9 mouse cellular contexts compared by ENCODE assay signal in genomic region chr13:94205234-94205633, GRCm38 (mm10).
DNase-seq lines count a peak whose midpoint lies in the region; ATAC-seq lines count a peak whose summit lies in the region.
"Had no signal": no experiment of that assay in that cellular context is flagged by ENCODE, and none has a peak within 500 bp of the region (broad histone marks: within the 10 kb centered on the region; RNA-seq: fewer than 3 reads in every experiment).

No protein-coding gene starts in this region.

- no peak overlapping the region for H3K9ac ChIP-seq in liver, embryonic 11.5 days (ENCODE audit: low read depth, low read length)
- H3K9ac ChIP-seq in hindbrain, embryonic 13.5 days: no peak overlapping the region
- no peak overlapping the region for H3K9ac ChIP-seq in liver, embryonic 12.5 days
- H3K9ac ChIP-seq in neural tube, embryonic 11.5 days (ENCODE audit: low read length): no peak overlapping the region
- H3K9ac ChIP-seq: embryonic facial prominence, embryonic 15.5 days had no signal

- no peak overlapping the region for H3K4me3 ChIP-seq in liver, embryonic 11.5 days (ENCODE audit: low read depth, low read length)
- no peak overlapping the region for H3K4me3 ChIP-seq in hindbrain, embryonic 13.5 days
- H3K4me3 ChIP-seq in liver, embryonic 12.5 days: no peak overlapping the region
- no peak overlapping the region for H3K4me3 ChIP-seq in neural tube, embryonic 11.5 days (ENCODE audit: low read depth, low read length)
- H3K4me3 ChIP-seq: embryonic facial prominence, embryonic 15.5 days had no signal

- H3K27ac ChIP-seq in liver, embryonic 11.5 days (ENCODE audit: low read depth, low read length): no peak overlapping the region
- H3K27ac ChIP-seq in hindbrain, embryonic 13.5 days: no peak overlapping the region
- no peak overlapping the region for H3K27ac ChIP-seq in liver, embryonic 12.5 days
- H3K27ac ChIP-seq in neural tube, embryonic 11.5 days (ENCODE audit: low read depth, low read length): no peak overlapping the region
- H3K27ac ChIP-seq: embryonic facial prominence, embryonic 15.5 days had no signal

- peak; percentile 35 for DNase-seq in liver
- no peak for DNase-seq in liver, embryonic 11.5 days (ENCODE audit: low spot score)
- DNase-seq in adrenal gland, adult 2 months: peak; percentile 47
- DNase-seq in embryo, embryonic 10.5 days (ENCODE audit: low spot score): peak; percentile 85
- DNase-seq in neural tube, embryonic 11.5 days (ENCODE audit: low spot score): peak; percentile 46
- no peak for DNase-seq in T-cell, adult 2 months (ENCODE audit: low spot score)

- H3K27me3 ChIP-seq in liver, embryonic 11.5 days (replicated peaks; ENCODE audit: control insufficient read depth, insufficient read depth, low read length): no peaks in the 10 kb centered on the region
- H3K27me3 ChIP-seq in hindbrain, embryonic 13.5 days: no peaks in the 10 kb centered on the region
- no peaks in the 10 kb centered on the region for H3K27me3 ChIP-seq in liver, embryonic 12.5 days (replicated peaks)
- no peaks in the 10 kb centered on the region for H3K27me3 ChIP-seq in neural tube, embryonic 11.5 days (ENCODE audit: control insufficient read depth, insufficient read depth, low read length)
- H3K27me3 ChIP-seq: embryonic facial prominence, embryonic 15.5 days had no signal

- 0 out of 2 replicates have a peak, but pooled peaks cover 2% of the 10 kb centered on the region for H3K9me3 ChIP-seq in liver, embryonic 11.5 days (ENCODE audit: control insufficient read depth, low read length)
- peaks cover 6% of the 10 kb centered on the region for H3K9me3 ChIP-seq in hindbrain, embryonic 13.5 days
- no peaks in the 10 kb centered on the region for H3K9me3 ChIP-seq in liver, embryonic 12.5 days (replicated peaks)
- peaks cover 3% of the 10 kb centered on the region; the same call in 1 of the 2 replicates for H3K9me3 ChIP-seq in neural tube, embryonic 11.5 days (ENCODE audit: control insufficient read depth, low read length)
- H3K9me3 ChIP-seq: embryonic facial prominence, embryonic 15.5 days had no signal

- no peak overlapping the region for H3K4me2 ChIP-seq in liver, embryonic 11.5 days
- H3K4me2 ChIP-seq in hindbrain, embryonic 13.5 days: no peak overlapping the region
- no peak overlapping the region for H3K4me2 ChIP-seq in liver, embryonic 12.5 days
- H3K4me2 ChIP-seq in neural tube, embryonic 11.5 days (ENCODE audit: low read depth): no peak overlapping the region
- H3K4me2 ChIP-seq: embryonic facial prominence, embryonic 15.5 days had no signal

- WGBS in liver, embryonic 11.5 days: 13% methylated on average over 6 of the region's 6 CpGs
- WGBS in hindbrain, embryonic 13.5 days: 9% methylated on average over 6 of the region's 6 CpGs
- WGBS in liver, embryonic 12.5 days (ENCODE audit: insufficient replicate concordance): 8% methylated on average over 6 of the region's 6 CpGs
- WGBS in neural tube, embryonic 11.5 days: 20% methylated on average over 6 of the region's 6 CpGs

- H3K4me1 ChIP-seq in liver, embryonic 11.5 days (replicated peaks; ENCODE audit: control insufficient read depth, insufficient read depth, low read length): no peaks in the 10 kb centered on the region; the same call in 1 of the 2 replicates
- no peaks in the 10 kb centered on the region for H3K4me1 ChIP-seq in hindbrain, embryonic 13.5 days (replicated peaks)
- no peaks in the 10 kb centered on the region for H3K4me1 ChIP-seq in liver, embryonic 12.5 days
- H3K4me1 ChIP-seq in neural tube, embryonic 11.5 days (ENCODE audit: control insufficient read depth, insufficient read depth, low read length): no peaks in the 10 kb centered on the region
- H3K4me1 ChIP-seq: embryonic facial prominence, embryonic 15.5 days had no signal

- peaks cover 6% of the 10 kb centered on the region for H3K36me3 ChIP-seq in liver, embryonic 11.5 days (ENCODE audit: control insufficient read depth, insufficient read depth, low read length)
- H3K36me3 ChIP-seq in hindbrain, embryonic 13.5 days: peaks cover 43% of the 10 kb centered on the region
- H3K36me3 ChIP-seq in liver, embryonic 12.5 days: peaks cover 28% of the 10 kb centered on the region
- peaks cover 3% of the 10 kb centered on the region; the same call in 1 of the 2 replicates for H3K36me3 ChIP-seq in neural tube, embryonic 11.5 days (ENCODE audit: control insufficient read depth, insufficient read depth, low read length)

- ATAC-seq in liver, embryonic 11.5 days (replicated peaks; ENCODE audit: low FRiP score): no peak; the same call in 1 of the 2 replicates
- ATAC-seq in hindbrain, embryonic 13.5 days (ENCODE audit: low FRiP score): peak; percentile 88
- ATAC-seq in liver, embryonic 12.5 days: peak; percentile 68; the same call in 1 of the 2 replicates
- ATAC-seq in neural tube, embryonic 11.5 days (ENCODE audit: insufficient read depth, low FRiP score, low TSS enrichment): no peak

Comparison
In these comparisons a context has a peak if more than half of its experiments do, and no peak if none do; other contexts are left out.
1. DNase-seq: peak in liver (single experiment), adrenal gland, adult 2 months (single experiment), embryo, embryonic 10.5 days (single experiment) and neural tube, embryonic 11.5 days (single experiment); none in liver, embryonic 11.5 days (single experiment) and T-cell, adult 2 months (single experiment).
2. ATAC-seq: peak in hindbrain, embryonic 13.5 days (single experiment) and liver, embryonic 12.5 days (single experiment); none in liver, embryonic 11.5 days (single experiment) and neural tube, embryonic 11.5 days (single experiment).